Mouse (Mus musculus) brain, embryonic 14.5 days (tissue): ENCODE data around the gene Spg20. TPM values are rescaled to one million over a fixed set of nuclear protein-coding genes. Genes with fewer than 3 reads are reported as not detected.
A peak's percentile ranks its signal among the peaks of the same experiment; 100 is the strongest.

Source experiments
- DNase-seq: peaks from one replicate; pipeline ENCODE4 v3.0.0-alpha.2; 2011; ENCODE audit warnings: low read depth
- CTCF ChIP-seq: fragments of 200-500 bp; IDR thresholded peaks from 2 replicates; pipeline ENCODE4 v1.5.1; 2012; ENCODE audit warnings: inconsistent platforms, mild to moderate bottlenecking, moderate library complexity, borderline replicate concordance; ENCODE audit not compliant: insufficient read depth, insufficient read length; ENCODE audit errors: extremely low read depth
- POLR2A ChIP-seq: fragments of 200-500 bp; IDR thresholded peaks from 2 replicates; pipeline ENCODE4 v1.6.1; 2012; ENCODE audit warnings: mild to moderate bottlenecking, inconsistent platforms, borderline replicate concordance; ENCODE audit not compliant: poor library complexity, insufficient read depth, insufficient read length, severe bottlenecking; ENCODE audit errors: extremely low read depth
- polyA plus RNA-seq: library from polyadenylated mRNA; depleted of rRNA; stranded (reverse); fragments of >200 nt; gene quantifications from 2 replicates; pipeline ENCODE4 v1.2.3, GENCODE M21; 2012

Spg20 gene
- polyA plus RNA-seq, 1 experiment: 15.7 TPM

- no peak for TF ChIP-seq CTCF
- no peak for TF ChIP-seq POLR2A
- no peak for DNase-seq
These were observed 11.2 kb downstream of the Spg20 start for GRCm38 (mm10) chr3:55123064-55123463.

GRCm38 (mm10) chr3:55129181-55129692, 17.3 kb downstream of the Spg20 start:
- DNase-seq: no peak
- no peak for TF ChIP-seq CTCF
- no peak for TF ChIP-seq POLR2A

- no peak for DNase-seq
- TF ChIP-seq POLR2A (no peak), CTCF (no peak)
These were observed 19.8 kb downstream of the Spg20 start for GRCm38 (mm10) chr3:55131576-55132233.

- DNase-seq: no peak
- TF ChIP-seq CTCF (no peak), POLR2A (no peak)
These were observed 25.1 kb downstream of the Spg20 start, which contains the start of gene Ccdc169 for GRCm38 (mm10) chr3:55137039-55137438. TSS of gene Ccdc169 (plus strand) at chr3:55137339.

- no peak for DNase-seq
- TF ChIP-seq CTCF: no peak
- TF ChIP-seq POLR2A: no peak
These were observed 27.9 kb downstream of the Spg20 start for GRCm38 (mm10) chr3:55139837-55140236.

- no peak for TF ChIP-seq CTCF
- TF ChIP-seq POLR2A: no peak
- no peak for DNase-seq
These were observed 29.5 kb downstream of the Spg20 start for GRCm38 (mm10) chr3:55141401-55141800.

GRCm38 (mm10) chr3:55144916-55145315, 33.0 kb downstream of the Spg20 start:
- no peak for TF ChIP-seq POLR2A
- no peak for DNase-seq

GRCm38 (mm10) chr3:55146441-55146840, 34.5 kb downstream of the Spg20 start:
- DNase-seq: no peak
- TF ChIP-seq POLR2A: no peak
- TF ChIP-seq CTCF: no peak

- no peak for TF ChIP-seq CTCF
- no peak for TF ChIP-seq POLR2A
- DNase-seq: no peak
These were observed 35.2 kb downstream of the Spg20 start for GRCm38 (mm10) chr3:55147156-55147555.

GRCm38 (mm10) chr3:55148091-55148490, 36.2 kb downstream of the Spg20 start:
- TF ChIP-seq CTCF (no peak), POLR2A (no peak)
- DNase-seq: peak; percentile 31

- peak; percentile 77; the same call in 1 of the 2 replicates for TF ChIP-seq CTCF
- no peak for TF ChIP-seq POLR2A
- DNase-seq: peak; percentile 84
These were observed 39.9 kb downstream of the Spg20 start for GRCm38 (mm10) chr3:55151656-55152433.

- DNase-seq: peak; percentile 79
These were observed 40.9 kb downstream of the Spg20 start for GRCm38 (mm10) chr3:55152673-55153334.

More at GRCm38 (mm10) chr3:55152673-55153334, 40.9 kb downstream of the Spg20 start:
- TF ChIP-seq POLR2A: no peak
- peak; percentile 22; the same call in 1 of the 2 replicates for TF ChIP-seq CTCF
